Mouse (Mus musculus) megakaryocyte, embryonic 14.5 days (primary cell): Measurements from ENCODE around the gene Sdhb.

Experiments
- FLI1 ChIP-seq: IDR thresholded peaks from 2 replicates; pipeline ENCODE4 v1.6.1; 2012; ENCODE audit warnings: low read length, inconsistent platforms, mixed read lengths
- GATA1 ChIP-seq: IDR thresholded peaks from 3 replicates; pipeline ENCODE4 v1.6.1; 2012; ENCODE audit warnings: mixed read lengths, low read length, inconsistent platforms, borderline replicate concordance

GRCm38 (mm10) chr4:140959128-140959679 lies 1.8 kb upstream of the Sdhb start:
- TF ChIP-seq GATA1 (no peak), FLI1 (no peak)
